Mouse (Mus musculus): Measurements from ENCODE around the gene Luzp2.

Gene Luzp2

GRCm38 (mm10) chr7:54835372-54835851, at the start of gene Luzp2:
TSS of gene Luzp2 (plus strand) at chr7:54835498.
- TF ChIP-seq GATA4 (IDR thresholded peaks at IDR 0.05; ENCODE audit: insufficient replicate concordance, low read length) = no peak

DNA sequence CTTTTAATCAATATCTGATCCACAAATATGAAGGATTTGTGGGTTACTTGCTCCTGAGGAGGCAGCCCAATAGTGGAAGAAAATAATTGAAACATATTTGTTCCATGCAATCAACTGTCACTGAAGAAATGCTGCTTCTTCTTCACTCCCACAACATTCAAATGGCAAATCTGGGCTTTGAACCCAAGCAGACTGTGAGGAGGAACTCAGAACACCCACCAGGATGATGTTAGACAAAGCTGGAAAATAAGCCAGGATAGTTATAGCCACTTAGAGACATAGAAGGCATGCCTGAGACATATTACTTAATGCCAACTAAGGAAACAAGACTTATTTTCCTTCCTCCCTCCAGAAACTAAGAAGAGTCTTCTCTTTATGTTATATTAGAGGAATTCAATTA, 47.8 kb upstream of the Luzp2 start:
- TF ChIP-seq GATA4 (IDR thresholded peaks at IDR 0.05; ENCODE audit: insufficient replicate concordance, low read length) = no peak

GRCm38 (mm10) chr7:54818606-54819005, 16.7 kb upstream of the Luzp2 start:
- no peak for TF ChIP-seq GATA4 (IDR thresholded peaks at IDR 0.05; ENCODE audit: insufficient replicate concordance, low read length)

DNA sequence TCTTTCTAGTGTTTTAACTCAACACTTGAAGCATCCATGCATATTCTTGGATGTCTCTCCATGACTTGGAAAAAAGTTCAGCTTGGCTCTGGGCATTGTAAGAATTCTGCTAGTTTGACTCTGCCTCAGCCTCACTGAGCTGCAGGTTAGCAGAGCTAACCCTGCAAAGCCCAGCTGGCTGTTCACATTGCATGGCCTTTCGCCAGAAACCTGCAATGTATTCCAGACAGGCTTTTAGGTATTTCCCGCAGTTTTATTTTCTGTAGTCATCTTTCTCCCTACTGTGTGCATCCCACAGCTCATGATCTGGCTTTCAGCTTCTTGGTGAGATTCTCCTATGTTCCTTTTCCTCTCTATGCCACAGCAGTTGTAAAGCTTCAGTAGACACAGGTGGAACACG, 6.5 kb upstream of the Luzp2 start:
- TF ChIP-seq GATA4 (IDR thresholded peaks at IDR 0.05; ENCODE audit: insufficient replicate concordance, low read length) = no peak

DNA sequence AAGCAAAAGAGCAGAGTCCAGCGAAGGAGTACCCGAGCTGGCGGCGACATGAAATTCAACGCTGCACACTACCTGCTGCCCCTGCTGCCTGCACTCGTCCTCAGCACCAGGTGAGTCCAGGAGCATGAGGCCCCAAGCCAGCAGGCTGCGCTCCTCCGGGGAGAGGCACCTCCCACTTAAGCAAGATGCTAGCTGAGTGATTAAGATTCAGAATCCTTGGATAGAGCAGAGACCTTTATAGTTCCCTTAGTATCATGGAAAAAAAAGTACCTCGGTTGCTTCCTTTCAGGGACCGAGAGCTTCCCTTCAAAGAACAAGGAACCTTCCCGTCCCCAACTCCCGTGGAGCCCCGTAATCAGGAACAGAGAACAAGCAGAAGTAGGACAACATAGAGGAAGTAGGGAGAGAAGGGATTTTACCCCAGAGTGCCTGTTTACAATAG, 634 bp downstream of the Luzp2 start:
- TF ChIP-seq GATA4 (IDR thresholded peaks at IDR 0.05; ENCODE audit: insufficient replicate concordance, low read length) = no peak

DNA sequence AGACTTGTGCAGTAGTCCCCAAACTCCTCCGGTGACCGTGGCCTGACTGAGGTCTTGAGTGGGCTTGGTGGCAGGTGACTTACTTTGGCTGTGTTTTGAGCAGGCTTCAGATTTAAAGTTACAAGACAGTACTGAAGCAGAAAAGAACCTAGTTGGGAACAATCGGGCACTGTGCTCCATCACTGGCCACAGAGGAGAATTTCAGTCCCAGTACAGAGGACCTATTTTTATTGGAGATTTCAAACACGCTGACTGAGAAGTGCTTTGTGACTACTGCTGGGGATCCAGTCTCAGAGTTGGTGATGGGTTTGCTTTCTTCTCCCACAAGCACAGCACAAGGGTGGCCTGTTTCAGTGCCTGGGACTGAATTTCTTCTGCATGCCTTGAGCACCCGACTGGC, 1.1 kb downstream of the Luzp2 start:
- TF ChIP-seq GATA4 (IDR thresholded peaks at IDR 0.05; ENCODE audit: insufficient replicate concordance, low read length) = no peak

- no peak for TF ChIP-seq GATA4 (IDR thresholded peaks at IDR 0.05; ENCODE audit: insufficient replicate concordance, low read length)
Measured at GRCm38 (mm10) chr7:54842807-54843335, 7.6 kb downstream of the Luzp2 start.

GRCm38 (mm10) chr7:54845875-54846691, 10.8 kb downstream of the Luzp2 start:
- TF ChIP-seq GATA4 (IDR thresholded peaks at IDR 0.05; ENCODE audit: insufficient replicate concordance, low read length) = no peak

GRCm38 (mm10) chr7:54846692-54847020, 11.4 kb downstream of the Luzp2 start:
- no peak for TF ChIP-seq GATA4 (IDR thresholded peaks at IDR 0.05; ENCODE audit: insufficient replicate concordance, low read length)

DNA sequence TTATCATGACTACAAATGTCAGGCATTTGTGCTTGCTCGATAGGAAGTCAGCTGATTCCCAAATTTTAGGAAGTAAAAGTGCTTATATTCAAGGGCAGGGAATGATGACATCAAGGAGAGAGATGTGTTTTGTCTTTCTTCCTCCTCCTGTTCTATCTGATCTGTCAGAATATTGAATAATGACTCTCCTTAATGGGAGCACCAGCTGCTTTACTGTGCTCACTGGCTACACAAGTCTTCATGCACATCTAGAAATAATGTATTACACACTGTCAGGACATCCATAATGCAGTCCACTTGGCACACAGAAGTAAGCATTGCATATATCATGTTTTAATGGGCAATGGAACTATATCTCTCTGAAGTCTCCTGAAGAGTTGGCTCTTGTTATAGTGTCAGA, 17.6 kb downstream of the Luzp2 start:
- TF ChIP-seq GATA4 (IDR thresholded peaks at IDR 0.05; ENCODE audit: insufficient replicate concordance, low read length) = no peak

GRCm38 (mm10) chr7:54861230-54861856, 26.0 kb downstream of the Luzp2 start:
- no peak for TF ChIP-seq GATA4 (IDR thresholded peaks at IDR 0.05; ENCODE audit: insufficient replicate concordance, low read length)

DNA sequence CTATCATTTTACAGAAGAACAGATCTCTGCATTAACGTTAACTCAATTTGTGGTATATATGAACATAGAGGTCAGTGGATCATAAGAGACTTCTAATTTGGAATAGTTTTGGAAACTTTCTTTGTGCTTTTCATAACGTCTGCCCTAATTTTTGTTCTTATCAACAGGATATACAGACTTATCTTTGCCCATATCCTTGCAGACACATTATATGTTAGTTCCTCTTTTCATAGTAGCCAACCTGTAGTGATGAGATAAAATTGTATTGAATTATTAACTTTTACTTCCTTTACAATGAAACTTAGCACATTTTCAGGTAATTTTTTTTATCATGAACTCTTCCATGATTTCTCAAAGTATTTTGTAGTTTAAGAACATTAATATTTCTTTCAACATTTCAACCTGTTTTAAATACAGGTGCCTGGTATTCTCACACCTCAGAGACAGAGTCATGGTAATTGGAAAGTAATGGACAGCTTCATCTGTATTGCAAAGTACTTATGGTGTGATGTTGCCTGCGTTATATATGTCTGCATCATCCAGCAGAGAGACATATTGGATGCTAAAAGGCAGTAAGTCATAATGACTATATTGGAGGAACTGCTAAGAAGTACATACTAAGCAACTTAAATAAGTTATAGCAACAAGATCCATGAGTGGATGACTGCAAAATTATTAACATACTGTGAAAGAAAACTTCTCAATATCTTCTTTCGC, 43.8 kb downstream of the Luzp2 start:
- TF ChIP-seq GATA4 (IDR thresholded peaks at IDR 0.05; ENCODE audit: insufficient replicate concordance, low read length) = no peak

GRCm38 (mm10) chr7:54893709-54894627, 58.7 kb downstream of the Luzp2 start:
- no peak for TF ChIP-seq GATA4 (IDR thresholded peaks at IDR 0.05; ENCODE audit: insufficient replicate concordance, low read length)

DNA sequence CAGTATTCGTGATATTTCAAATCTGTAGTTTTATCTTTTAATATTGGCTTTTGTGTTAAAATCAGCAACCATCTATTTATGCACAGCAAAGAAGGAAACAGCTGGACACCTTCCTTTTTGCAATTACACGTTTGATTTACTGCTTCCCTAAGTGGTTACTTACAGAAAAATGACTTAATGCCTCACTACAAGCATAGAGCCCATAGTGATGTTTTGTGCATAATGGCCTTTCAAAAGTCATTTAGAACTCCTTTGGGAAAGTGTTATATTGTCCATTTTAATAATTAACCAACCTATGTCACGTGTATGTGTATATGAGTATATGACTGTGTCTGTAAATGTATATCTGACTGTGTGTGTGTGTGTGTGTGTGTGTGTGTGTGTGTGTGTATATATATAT, 63.3 kb downstream of the Luzp2 start:
- no peak for TF ChIP-seq GATA4 (IDR thresholded peaks at IDR 0.05; ENCODE audit: insufficient replicate concordance, low read length)

DNA sequence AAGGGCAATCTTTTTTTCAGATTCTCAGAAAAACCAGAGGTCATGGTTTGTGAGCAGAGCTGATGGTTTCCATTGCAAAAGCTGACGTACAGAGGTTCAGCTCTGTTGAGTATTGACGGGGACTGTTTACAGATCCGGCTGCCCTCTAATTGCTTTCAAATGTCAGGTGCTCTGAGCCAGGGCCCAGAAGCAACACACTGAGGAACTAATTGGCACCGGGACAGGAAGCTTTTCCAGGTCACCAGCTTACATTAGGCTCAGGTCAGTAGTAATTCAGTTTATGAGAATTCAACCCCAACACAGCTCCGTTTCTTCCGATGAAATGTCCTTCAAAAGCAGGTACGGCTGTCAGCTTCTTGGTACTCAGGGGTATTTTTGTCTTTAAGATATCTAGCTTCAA, 74.7 kb downstream of the Luzp2 start:
- TF ChIP-seq GATA4 (IDR thresholded peaks at IDR 0.05; ENCODE audit: insufficient replicate concordance, low read length) = no peak

All from liver, adult (tissue).